Mouse (Mus musculus): Measurements from ENCODE around the gene Tor3a. TPM values are rescaled to one million over a fixed set of nuclear protein-coding genes. Genes with fewer than 3 reads are reported as not detected.

Tor3a gene
- polyA plus RNA-seq, 2 experiments: 7.6 to 10.1 TPM

- no peak overlapping the region for H3K4me2 ChIP-seq (replicated peaks; ENCODE audit: low read depth, low read length, severe bottlenecking)
- ATAC-seq (ENCODE audit: low FRiP score, low read depth) (no peak), DNase-seq (ENCODE audit: low spot score) (no peak)
- H3K27me3 ChIP-seq (ENCODE audit: control insufficient read depth, insufficient read depth, low read length): no peaks in the 10 kb centered on the region
- TF ChIP-seq POLR2A (IDR thresholded peaks at IDR 0.05; ENCODE audit: borderline replicate concordance, extremely low read depth, insufficient read depth, insufficient read length): no peak
- no peak overlapping the region for H3K27ac ChIP-seq (replicated peaks; ENCODE audit: low read depth, low read length)
- no peak overlapping the region for H3K4me3 ChIP-seq (replicated peaks; ENCODE audit: low read length)
- H3K9ac ChIP-seq (ENCODE audit: low read depth, low read length, severe bottlenecking): no peak overlapping the region
- no peaks in the 10 kb centered on the region for H3K4me1 ChIP-seq (ENCODE audit: control insufficient read depth, insufficient read depth, low read length)
- no peaks in the 10 kb centered on the region for H3K9me3 ChIP-seq (ENCODE audit: control insufficient read depth, low read length)
- H3K36me3 ChIP-seq (ENCODE audit: control insufficient read depth, insufficient read depth, low read length): peaks cover 70% of the 10 kb centered on the region
These were observed 43.2 kb downstream of the Tor3a start for GRCm38 (mm10) chr1:156630965-156631364.

- no peak for ATAC-seq (ENCODE audit: low FRiP score, low read depth)
- Histone ChIP-seq H3K27ac (replicated peaks; ENCODE audit: low read depth, low read length) (no peak overlapping the region), H3K4me3 (replicated peaks; ENCODE audit: low read length) (no peak overlapping the region), H3K4me2 (replicated peaks; ENCODE audit: low read depth, low read length, severe bottlenecking) (no peak overlapping the region), H3K36me3 (ENCODE audit: control insufficient read depth, insufficient read depth, low read length) (peaks cover 69% of the 10 kb centered on the region), H3K27me3 (ENCODE audit: control insufficient read depth, insufficient read depth, low read length) (no peaks in the 10 kb centered on the region), H3K4me1 (ENCODE audit: control insufficient read depth, insufficient read depth, low read length) (no peaks in the 10 kb centered on the region), H3K9ac (ENCODE audit: low read depth, low read length, severe bottlenecking) (no peak overlapping the region), H3K9me3 (ENCODE audit: control insufficient read depth, low read length) (no peaks in the 10 kb centered on the region)
- no peak for DNase-seq (ENCODE audit: low spot score)
- 90% methylated on average over 8 of the region's 8 CpGs for WGBS
- TF ChIP-seq POLR2A (IDR thresholded peaks at IDR 0.05; ENCODE audit: borderline replicate concordance, extremely low read depth, insufficient read depth, insufficient read length): no peak
These were observed 44.2 kb downstream of the Tor3a start for GRCm38 (mm10) chr1:156629984-156630383.

DNA sequence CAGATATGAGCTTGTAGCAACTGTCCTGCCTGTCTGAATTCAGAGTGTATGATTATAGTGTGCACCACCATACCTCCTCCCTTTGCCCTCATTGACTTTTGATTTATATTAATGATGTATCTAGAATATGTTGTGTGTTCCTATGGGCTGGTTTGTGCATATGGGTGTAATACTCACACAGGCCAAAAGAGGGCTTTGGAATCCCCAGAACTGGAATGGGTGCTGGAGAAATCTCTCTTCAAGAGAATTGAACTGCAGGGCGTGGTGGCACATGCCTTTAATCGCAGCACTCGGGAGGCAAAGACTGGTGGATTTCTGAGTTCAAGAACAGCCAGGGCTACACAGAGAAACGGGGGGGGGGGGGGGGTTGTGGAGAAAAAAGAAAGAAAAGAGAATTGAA is 47.4 kb downstream of the Tor3a start:
- H3K4me2 ChIP-seq (replicated peaks; ENCODE audit: low read depth, low read length, severe bottlenecking): no peak overlapping the region
- H3K27me3 ChIP-seq (ENCODE audit: control insufficient read depth, insufficient read depth, low read length): no peaks in the 10 kb centered on the region
- peaks cover 45% of the 10 kb centered on the region for H3K36me3 ChIP-seq (ENCODE audit: control insufficient read depth, insufficient read depth, low read length)
- TF ChIP-seq POLR2A (IDR thresholded peaks at IDR 0.05; ENCODE audit: borderline replicate concordance, extremely low read depth, insufficient read depth, insufficient read length): no peak
- DNase-seq (ENCODE audit: low spot score) (no peak), ATAC-seq (ENCODE audit: low FRiP score, low read depth) (no peak)
- no peaks in the 10 kb centered on the region for H3K9me3 ChIP-seq (ENCODE audit: control insufficient read depth, low read length)
- H3K27ac ChIP-seq (replicated peaks; ENCODE audit: low read depth, low read length): no peak overlapping the region
- H3K4me1 ChIP-seq (ENCODE audit: control insufficient read depth, insufficient read depth, low read length): no peaks in the 10 kb centered on the region
- 83% methylated on average over 4 of the region's 4 CpGs for WGBS
- no peak overlapping the region for H3K9ac ChIP-seq (ENCODE audit: low read depth, low read length, severe bottlenecking)
- no peak overlapping the region for H3K4me3 ChIP-seq (replicated peaks; ENCODE audit: low read length)

GRCm38 (mm10) chr1:156624231-156624630 is 49.9 kb downstream of the Tor3a start:
- peaks cover 21% of the 10 kb centered on the region; the same call in 1 of the 2 replicates for H3K36me3 ChIP-seq (ENCODE audit: control insufficient read depth, insufficient read depth, low read length)
- H3K9ac ChIP-seq (ENCODE audit: low read depth, low read length, severe bottlenecking): no peak overlapping the region
- H3K4me1 ChIP-seq (ENCODE audit: control insufficient read depth, insufficient read depth, low read length): no peaks in the 10 kb centered on the region
- no peaks in the 10 kb centered on the region for H3K27me3 ChIP-seq (ENCODE audit: control insufficient read depth, insufficient read depth, low read length)
- H3K27ac ChIP-seq (replicated peaks; ENCODE audit: low read depth, low read length): no peak overlapping the region
- no peak for TF ChIP-seq POLR2A (IDR thresholded peaks at IDR 0.05; ENCODE audit: borderline replicate concordance, extremely low read depth, insufficient read depth, insufficient read length)
- WGBS: 73% methylated on average over 1 of the region's 1 CpGs
- ATAC-seq (ENCODE audit: low FRiP score, low read depth) (no peak), DNase-seq (ENCODE audit: low spot score) (no peak)
- no peaks in the 10 kb centered on the region for H3K9me3 ChIP-seq (ENCODE audit: control insufficient read depth, low read length)
- H3K4me2 ChIP-seq (replicated peaks; ENCODE audit: low read depth, low read length, severe bottlenecking): no peak overlapping the region
- no peak overlapping the region for H3K4me3 ChIP-seq (replicated peaks; ENCODE audit: low read length)

- Histone ChIP-seq H3K4me1 (ENCODE audit: control insufficient read depth, insufficient read depth, low read length) (peaks cover 7% of the 10 kb centered on the region), H3K9ac (ENCODE audit: low read depth, low read length, severe bottlenecking) (no peak overlapping the region), H3K9me3 (ENCODE audit: control insufficient read depth, low read length) (no peaks in the 10 kb centered on the region), H3K4me2 (replicated peaks; ENCODE audit: low read depth, low read length, severe bottlenecking) (no peak overlapping the region), H3K27ac (replicated peaks; ENCODE audit: low read depth, low read length) (no peak overlapping the region), H3K36me3 (ENCODE audit: control insufficient read depth, insufficient read depth, low read length) (peaks cover 14% of the 10 kb centered on the region; the same call in 1 of the 2 replicates), H3K4me3 (replicated peaks; ENCODE audit: low read length) (no peak overlapping the region), H3K27me3 (ENCODE audit: control insufficient read depth, insufficient read depth, low read length) (no peaks in the 10 kb centered on the region)
- WGBS: 73% methylated on average over 3 of the region's 3 CpGs
- TF ChIP-seq POLR2A (IDR thresholded peaks at IDR 0.05; ENCODE audit: borderline replicate concordance, extremely low read depth, insufficient read depth, insufficient read length): no peak
- ATAC-seq (ENCODE audit: low FRiP score, low read depth): no peak
- no peak for DNase-seq (ENCODE audit: low spot score)
These were observed 53.2 kb downstream of the Tor3a start for GRCm38 (mm10) chr1:156620951-156621350.
